Mouse (Mus musculus) bone marrow macrophage, adult 2 months (primary cell): Measurements from ENCODE around the gene Arhgap30.

Experiments
- CTCF ChIP-seq: IDR thresholded peaks from 2 replicates; pipeline ENCODE4 v1.5.1; 2012; ENCODE audit warnings: low read depth, mild to moderate bottlenecking, low read length, moderate library complexity
- POLR2A ChIP-seq: IDR thresholded peaks from 2 replicates; pipeline ENCODE4 v1.6.1; 2012; ENCODE audit warnings: mild to moderate bottlenecking, low read depth, low read length, borderline replicate concordance

DNA sequence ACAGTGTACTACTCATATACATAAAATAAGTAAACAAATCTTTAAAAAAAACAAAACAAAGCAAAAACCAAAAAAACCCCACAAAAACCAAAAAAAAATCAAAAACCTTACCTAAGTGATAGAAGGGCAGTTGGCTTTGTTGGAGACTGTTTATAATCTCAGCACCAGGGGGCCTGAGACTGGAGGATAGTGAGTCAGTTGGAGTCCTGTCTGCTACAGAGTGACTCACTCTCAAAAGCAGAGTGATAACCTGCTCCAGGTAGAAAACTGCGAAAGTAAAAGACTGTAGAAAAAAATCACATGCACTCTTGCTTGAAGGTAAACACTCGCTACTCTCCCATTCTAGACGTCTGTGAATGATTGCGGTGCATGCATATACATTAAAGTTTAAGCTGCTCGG lies 56.3 kb downstream of the Arhgap30 start:
- TF ChIP-seq CTCF = no peak
- TF ChIP-seq POLR2A = no peak
